27 mouse cellular contexts compared by ENCODE assay signal in genomic region chr1:121034761-121035393, GRCm38 (mm10).
"Had no signal": no experiment of that assay in that cellular context is flagged by ENCODE, and none has a peak within 500 bp of the region (broad histone marks: within the 10 kb centered on the region; RNA-seq: fewer than 3 reads in every experiment).

No protein-coding gene starts in this region.

- H3K27ac ChIP-seq: gastrocnemius, adult 2 months; heart, embryonic 13.5 days; heart, embryonic 15.5 days; hindbrain, embryonic 13.5 days; hindbrain, embryonic 15.5 days; hindbrain, postnatal 0 days; kidney, embryonic 15.5 days; kidney, postnatal 0 days; limb, embryonic 13.5 days; limb, embryonic 15.5 days; liver, embryonic 12.5 days; liver, embryonic 14.5 days had no signal

- ATAC-seq: hindbrain, postnatal 0 days; intestine, embryonic 16.5 days; liver, embryonic 12.5 days had no signal

- H3K4me3 ChIP-seq: gastrocnemius, adult 2 months; heart, embryonic 13.5 days; heart, embryonic 15.5 days; hindbrain, embryonic 13.5 days; hindbrain, embryonic 15.5 days; kidney, embryonic 15.5 days; limb, embryonic 13.5 days; limb, embryonic 15.5 days; liver, embryonic 12.5 days had no signal

- H3K9ac ChIP-seq: heart, embryonic 13.5 days; heart, embryonic 15.5 days; hindbrain, embryonic 13.5 days; hindbrain, embryonic 15.5 days; kidney, embryonic 15.5 days; limb, embryonic 13.5 days; limb, embryonic 15.5 days; liver, embryonic 12.5 days; liver, embryonic 14.5 days had no signal

- H3K27me3 ChIP-seq: heart, embryonic 13.5 days; heart, embryonic 15.5 days; hindbrain, embryonic 13.5 days; kidney, embryonic 15.5 days; limb, embryonic 13.5 days; limb, embryonic 15.5 days; liver, embryonic 12.5 days had no signal

- DNase-seq: gastrocnemius, adult 2 months; gastrocnemius, postnatal 10 days; gastrocnemius, postnatal 25 days; heart, adult 18-20 months; heart, postnatal 14 days; heart, postnatal 36 days; kidney, adult 11 months; kidney, adult 2 months; kidney, adult 9 months; kidney, postnatal 14 days; kidney, postnatal 36 days; layer of hippocampus, adult 9-11 months; layer of hippocampus, postnatal 36 days; left cerebral cortex, postnatal 4 days had no signal

- H3K4me2 ChIP-seq: heart, embryonic 11.5 days; heart, embryonic 13.5 days; heart, embryonic 15.5 days; hindbrain, embryonic 13.5 days; hindbrain, embryonic 15.5 days; kidney, embryonic 15.5 days; limb, embryonic 13.5 days; limb, embryonic 15.5 days; liver, embryonic 12.5 days had no signal

- H3K9me3 ChIP-seq: heart, embryonic 15.5 days; hindbrain, embryonic 13.5 days; hindbrain, embryonic 15.5 days; kidney, embryonic 15.5 days; limb, embryonic 13.5 days; limb, embryonic 15.5 days; liver, embryonic 12.5 days had no signal

- H3K4me1 ChIP-seq: heart, embryonic 13.5 days; heart, embryonic 15.5 days; hindbrain, embryonic 13.5 days; hindbrain, embryonic 15.5 days; kidney, embryonic 15.5 days; limb, embryonic 13.5 days; limb, embryonic 15.5 days; liver, embryonic 12.5 days had no signal

- H3K36me3 ChIP-seq: heart, embryonic 13.5 days; heart, embryonic 15.5 days; hindbrain, embryonic 13.5 days; hindbrain, embryonic 15.5 days; kidney, embryonic 15.5 days; limb, embryonic 13.5 days; limb, embryonic 15.5 days; liver, embryonic 12.5 days had no signal
